Mouse (Mus musculus): Measurements from ENCODE around the gene Tmem132b.

DNA sequence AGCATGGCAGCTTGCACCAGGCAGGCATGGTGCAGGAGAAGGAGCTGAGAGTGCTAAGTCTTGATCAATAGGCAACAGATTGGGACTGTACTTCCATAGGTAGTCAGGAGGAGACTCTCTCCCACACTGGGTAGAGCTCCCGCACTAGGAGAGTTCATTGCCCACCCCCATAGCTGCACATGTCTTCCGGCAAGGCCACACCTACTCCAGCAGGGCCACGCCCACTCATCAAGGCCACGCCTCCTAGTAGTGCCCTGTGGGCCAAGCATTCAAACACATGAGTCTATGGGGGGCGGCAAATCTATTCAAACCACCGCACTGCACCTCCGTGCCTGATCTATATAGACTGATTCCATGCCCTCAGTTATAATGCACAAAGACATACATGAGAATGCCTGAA, 56.6 kb downstream of the Tmem132b start:
- TF ChIP-seq FLI1 (IDR thresholded peaks at IDR 0.05; ENCODE audit: low read length) (no peak), GATA1 (IDR thresholded peaks at IDR 0.05; ENCODE audit: borderline replicate concordance, low read length) (no peak)
